Mouse (Mus musculus) left cerebral cortex, postnatal 14 days (tissue): ENCODE measurements around the gene Cfap157. TPM values are rescaled to one million over a fixed set of nuclear protein-coding genes. Genes with fewer than 3 reads are reported as not detected.
A peak's percentile ranks its signal among the peaks of the same experiment; 100 is the strongest.

ENCODE experiments used
- DNase-seq, 2 experiments: peaks; one replicate each; pipeline ENCODE4 v3.0.0; 2021 to 2022; ENCODE audit warnings: low spot score in 2 of 2, mixed read lengths in 1 of 2
- intact Hi-C: fragments of 180-260 bp; cut with DNase I; formaldehyde crosslinking; loops from one replicate; pipeline ENCODE4 v1.15.1; 2025
- total RNA-seq, 2 experiments: library from RNA; stranded (reverse); gene quantifications; 2 replicates each; pipeline ENCODE4 v1.2.3; 2021

Cfap157 gene
- total RNA-seq, 2 experiments from 2014 or later, result 0.33 TPM; not detected in 1

- DNase-seq, result no peak
- intact Hi-C loops, result no loop called here
These were observed 54.7 kb downstream of the Cfap157 start for GRCm38 (mm10) chr2:32729547-32729946.

- intact Hi-C loops, result no loop called here
- DNase-seq, result no peak
These were observed 55.8 kb downstream of the Cfap157 start for GRCm38 (mm10) chr2:32728463-32728862.

- intact Hi-C loops, result no loop called here
These were observed 56.8 kb downstream of the Cfap157 start for GRCm38 (mm10) chr2:32727435-32727834.

More at GRCm38 (mm10) chr2:32727435-32727834, 56.8 kb downstream of the Cfap157 start:
- peak; percentile 84 to 89 for DNase-seq

Other genes starting within 250 kb of the Cfap157 start
- gene Fam102a, start 249.1 kb downstream of the Cfap157 start, total RNA-seq, result 10 to 100 TPM; 35.2 to 44.4 TPM
- gene Dpm2, start 213.6 kb downstream of the Cfap157 start, total RNA-seq, result 10 to 100 TPM; 78.7 to 86.3 TPM
- 10 to 100 TPM; 12.7 to 14.3 TPM for gene Pip5kl1, start 209.6 kb downstream of the Cfap157 start, total RNA-seq
- 1 to 10 TPM in 1 of 2 experiments, under 1 TPM in 1; 0.86 to 1.1 TPM for gene 9430097D07Rik, start 208.7 kb downstream of the Cfap157 start, total RNA-seq
- 10 to 100 TPM; 36.2 to 38.4 TPM for gene St6galnac4, start 197.3 kb downstream of the Cfap157 start, total RNA-seq
- 100 to 1,000 TPM; 110 to 114 TPM for gene St6galnac6, start 184.7 kb downstream of the Cfap157 start, total RNA-seq
- gene Ak1, start 162.7 kb downstream of the Cfap157 start, total RNA-seq, result 100 to 1,000 TPM; 162 to 164 TPM
- gene Eng, start 137.8 kb downstream of the Cfap157 start, total RNA-seq, result 10 to 100 TPM; 30.7 to 34.5 TPM
- gene Fpgs, start 80.3 kb downstream of the Cfap157 start, total RNA-seq, result 10 to 100 TPM in 1 of 2 experiments, 1 to 10 TPM in 1; 9.5 to 10.1 TPM
- 100 to 1,000 TPM; 100 to 106 TPM for gene Cdk9, start 71.4 kb downstream of the Cfap157 start, total RNA-seq
- 10 to 100 TPM; 31.1 to 35.6 TPM for gene Sh2d3c, start 63.4 kb downstream of the Cfap157 start, total RNA-seq
- 1 to 10 TPM; 2.2 to 3.8 TPM for gene 6330409D20Rik, start 43.4 kb downstream of the Cfap157 start, total RNA-seq
- gene Tor2a, start 27.2 kb downstream of the Cfap157 start, total RNA-seq, result 10 to 100 TPM; 27.6 to 30.4 TPM
- gene Ttc16, start 8.8 kb downstream of the Cfap157 start, total RNA-seq, result under 1 TPM; 0.23 to 0.35 TPM
- gene Ptrh1, start 8.6 kb downstream of the Cfap157 start, total RNA-seq, result 1 to 10 TPM; 6.1 to 7.6 TPM
- gene Stxbp1, start 62.8 kb upstream of the Cfap157 start, total RNA-seq, result 1,000 to 10,000 TPM; 1,032 to 1,038 TPM
- 10 to 100 TPM; 20.0 to 21.0 TPM for gene Fam129b, start 91.7 kb upstream of the Cfap157 start, total RNA-seq
- gene Rpl12, start 177.1 kb upstream of the Cfap157 start, total RNA-seq, result 100 to 1,000 TPM; 117 to 120 TPM
- 10 to 100 TPM; 31.1 to 40.6 TPM for gene Lrsam1, start 177.2 kb upstream of the Cfap157 start, total RNA-seq
- 10 to 100 TPM; 25.0 to 27.4 TPM for gene Slc2a8, start 197.7 kb upstream of the Cfap157 start, total RNA-seq